Mouse (Mus musculus) liver, adult 2 months (tissue): ENCODE data around the gene Dhx34. TPM values are rescaled to one million over a fixed set of nuclear protein-coding genes. Genes with fewer than 3 reads are reported as not detected.

ENCODE experiments used
- DNase-seq: peaks from one replicate; pipeline ENCODE4 v3.0.0-alpha.2; 2011; ENCODE audit warnings: low read depth, low spot score; ENCODE audit errors: extremely low read depth
- H3K27ac ChIP-seq: fragments of 200-500 bp; replicated peaks from 2 replicates; pipeline ENCODE4 v1.5.1; 2012; ENCODE audit warnings: low read depth, mild to moderate bottlenecking, control low read depth, inconsistent platforms, low read length; ENCODE audit not compliant: insufficient read depth
- H3K27me3 ChIP-seq: fragments of 200-500 bp; 2 replicates; pipeline ENCODE4 v1.6.1; 2012; ENCODE audit warnings: mild to moderate bottlenecking, moderate library complexity, low read length, inconsistent platforms; ENCODE audit not compliant: control insufficient read depth, insufficient read depth
- H3K36me3 ChIP-seq: fragments of 200-500 bp; 2 replicates; pipeline ENCODE4 v1.6.1; 2012; ENCODE audit warnings: low read length, inconsistent platforms; ENCODE audit not compliant: control insufficient read depth, insufficient read depth
- H3K4me1 ChIP-seq: fragments of 200-500 bp; 2 replicates; pipeline ENCODE4 v1.6.1; 2011; ENCODE audit warnings: low read length; ENCODE audit not compliant: control insufficient read depth, insufficient read depth
- H3K4me3 ChIP-seq: fragments of 200-500 bp; 2 replicates; pipeline ENCODE4 v1.5.1; 2011; ENCODE audit warnings: low read depth, mild to moderate bottlenecking, control low read depth, low read length, moderate library complexity; ENCODE audit not compliant: insufficient read depth
- H3K79me2 ChIP-seq: fragments of 200-500 bp; 2 replicates; pipeline ENCODE4 v1.6.1; 2012; ENCODE audit warnings: inconsistent platforms, mild to moderate bottlenecking, low read length, moderate library complexity; ENCODE audit not compliant: control insufficient read depth, insufficient read depth
- H3K9ac ChIP-seq: fragments of 200-500 bp; 2 replicates; pipeline ENCODE4 v1.6.1; 2012; ENCODE audit warnings: low read depth, mild to moderate bottlenecking, control low read depth, inconsistent platforms, low read length
- CTCF ChIP-seq: fragments of 200-500 bp; IDR thresholded peaks from 2 replicates; pipeline ENCODE4 v1.5.1; 2011; ENCODE audit warnings: low read depth, low read length, control low read depth
- POLR2A ChIP-seq: fragments of 200-500 bp; IDR thresholded peaks from 2 replicates; pipeline ENCODE4 v1.6.1; 2011; ENCODE audit warnings: low read length, control low read depth; ENCODE audit not compliant: insufficient read depth; ENCODE audit errors: extremely low read depth
- WGBS: fragments of 180-500 bp; shearing (Covaris S2); methylation state at CpG from one replicate; pipeline ENCODE4 v1.1.7; 2018; 5-methylcytosine and 5-hydroxymethylcytosine counted together
- polyA plus RNA-seq: library from polyadenylated mRNA; depleted of rRNA; stranded (reverse); fragments of >200 nt; gene quantifications from 2 replicates; pipeline ENCODE4 v1.2.3, GENCODE M21; 2012
- total RNA-seq: library from RNA; depleted of rRNA; stranded (reverse); fragments of >200 nt; gene quantifications from 2 replicates; pipeline ENCODE4 v1.2.3, GENCODE M21; 2014

Gene Dhx34
- total and polyA plus RNA-seq, 2 experiments: 4.3 to 12.5 TPM

- peaks cover 5% of the 10 kb centered on the region for H3K27me3 ChIP-seq
- no peak overlapping the region for H3K4me3 ChIP-seq
- DNase-seq: no peak
- H3K79me2 ChIP-seq: no peaks in the 10 kb centered on the region
- TF ChIP-seq POLR2A (no peak), CTCF (no peak)
- H3K27ac ChIP-seq: no peak overlapping the region
- H3K4me1 ChIP-seq: no peaks in the 10 kb centered on the region
- H3K36me3 ChIP-seq: no peaks in the 10 kb centered on the region
- H3K9ac ChIP-seq: no peak overlapping the region
- WGBS: 6% methylated on average over 39 of the region's 39 CpGs
Measured at GRCm38 (mm10) chr7:16158735-16159134, 63.1 kb downstream of the Dhx34 start.

GRCm38 (mm10) chr7:16156105-16156714 lies 65.6 kb downstream of the Dhx34 start:
- no peak for DNase-seq
- no peak overlapping the region for H3K27ac ChIP-seq
- H3K36me3 ChIP-seq: no peaks in the 10 kb centered on the region
- no peak overlapping the region for H3K9ac ChIP-seq
- 54% methylated on average over 8 of the region's 8 CpGs for WGBS
- H3K79me2 ChIP-seq: no peaks in the 10 kb centered on the region
- H3K27me3 ChIP-seq: peaks cover 5% of the 10 kb centered on the region
- no peak overlapping the region for H3K4me3 ChIP-seq
- TF ChIP-seq CTCF (no peak), POLR2A (no peak)
- no peaks in the 10 kb centered on the region for H3K4me1 ChIP-seq

- Histone ChIP-seq H3K79me2 (no peaks in the 10 kb centered on the region), H3K9ac (no peak overlapping the region), H3K27me3 (peaks cover 5% of the 10 kb centered on the region), H3K36me3 (no peaks in the 10 kb centered on the region), H3K4me3 (no peak overlapping the region), H3K4me1 (no peaks in the 10 kb centered on the region), H3K27ac (no peak overlapping the region)
- TF ChIP-seq POLR2A (no peak), CTCF (no peak)
- 62% methylated on average over 9 of the region's 9 CpGs for whole genome bisulfite sequencing
- DNase-seq: no peak
Measured at GRCm38 (mm10) chr7:16155132-16155872, 66.5 kb downstream of the Dhx34 start.

DNA sequence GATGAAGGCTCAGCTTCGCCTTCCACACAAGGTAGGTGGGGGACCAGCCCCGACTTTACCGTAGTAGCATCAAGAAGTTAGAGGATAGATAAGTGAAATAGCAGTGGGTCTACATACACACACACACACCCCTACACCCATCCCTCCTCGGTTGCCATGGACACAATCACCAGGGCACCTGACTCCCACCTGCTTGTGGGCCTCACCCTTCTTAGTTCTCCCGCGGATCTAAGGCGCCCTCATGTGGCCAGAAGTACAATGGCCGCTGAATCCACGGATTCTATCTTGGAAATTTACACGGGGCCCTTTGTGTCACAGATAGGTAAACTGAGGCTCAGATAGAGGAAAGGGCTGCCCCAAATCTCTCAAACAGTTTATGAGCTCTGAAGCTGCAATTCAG lies 68.3 kb downstream of the Dhx34 start:
- H3K4me3 ChIP-seq: no peak overlapping the region
- H3K36me3 ChIP-seq: no peaks in the 10 kb centered on the region
- H3K9ac ChIP-seq: no peak overlapping the region
- peak; percentile 18 for DNase-seq
- H3K79me2 ChIP-seq: no peaks in the 10 kb centered on the region
- peak; percentile 79 for TF ChIP-seq CTCF
- no peak for TF ChIP-seq POLR2A
- H3K27me3 ChIP-seq: peaks cover under 1% of the 10 kb centered on the region; the same call in 1 of the 2 replicates
- no peak overlapping the region for H3K27ac ChIP-seq
- 18% methylated on average over 10 of the region's 10 CpGs for WGBS
- H3K4me1 ChIP-seq: no peaks in the 10 kb centered on the region

DNA sequence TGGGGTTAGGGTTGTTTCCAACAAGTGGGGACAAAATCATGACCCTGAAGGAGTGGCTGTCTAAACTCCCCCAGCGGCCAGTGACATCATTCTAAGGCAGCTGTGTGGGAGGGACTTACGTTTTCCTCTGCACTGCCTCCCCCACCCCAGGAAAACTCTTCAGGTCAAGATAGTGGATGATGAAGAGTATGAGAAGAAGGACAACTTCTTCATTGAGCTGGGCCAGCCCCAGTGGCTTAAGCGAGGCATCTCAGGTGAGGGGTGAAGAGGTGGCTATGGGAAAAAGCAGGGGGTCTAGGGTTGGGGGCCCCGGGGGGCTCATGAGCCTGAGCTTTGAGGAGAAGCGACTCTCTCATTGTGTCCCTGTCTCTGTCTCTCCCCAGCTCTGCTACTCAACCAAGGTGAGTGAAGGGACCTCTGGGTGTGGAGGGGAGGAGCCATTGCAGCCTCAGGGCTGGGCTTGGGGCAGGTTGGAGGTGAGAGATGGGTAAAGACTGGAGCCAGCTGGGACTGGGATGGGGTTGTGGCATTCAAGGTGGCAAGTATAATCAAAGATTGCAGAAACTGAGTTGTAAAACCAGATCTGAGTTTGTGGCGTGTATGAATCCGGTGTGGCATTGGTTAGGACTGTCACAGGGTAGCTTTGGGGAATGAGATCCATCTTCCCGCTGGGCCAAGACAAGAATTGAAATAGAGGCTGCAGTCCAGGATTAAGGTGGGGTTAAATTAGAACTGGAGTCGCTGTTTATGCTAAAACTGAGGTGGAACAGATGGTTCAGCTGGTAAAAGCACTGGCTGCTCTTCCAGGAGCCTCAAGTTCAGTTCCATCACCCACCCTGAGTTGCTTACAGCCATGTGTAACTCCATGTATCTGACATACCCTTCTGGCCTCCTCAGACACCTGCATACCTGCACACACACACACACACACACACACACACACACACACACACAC lies 71.4 kb downstream of the Dhx34 start:
- Histone ChIP-seq H3K79me2 (no peaks in the 10 kb centered on the region), H3K9ac (no peak overlapping the region), H3K27me3 (peaks cover 7% of the 10 kb centered on the region; the same call in 1 of the 2 replicates), H3K4me3 (no peak overlapping the region), H3K27ac (no peak overlapping the region), H3K4me1 (no peaks in the 10 kb centered on the region), H3K36me3 (no peaks in the 10 kb centered on the region)
- DNase-seq: no peak
- 59% methylated on average over 9 of the region's 9 CpGs for WGBS
- TF ChIP-seq CTCF (no peak), POLR2A (no peak)
